Comparison of ENCODE assay signal across 8 mouse cellular contexts in the genomic region with DNA sequence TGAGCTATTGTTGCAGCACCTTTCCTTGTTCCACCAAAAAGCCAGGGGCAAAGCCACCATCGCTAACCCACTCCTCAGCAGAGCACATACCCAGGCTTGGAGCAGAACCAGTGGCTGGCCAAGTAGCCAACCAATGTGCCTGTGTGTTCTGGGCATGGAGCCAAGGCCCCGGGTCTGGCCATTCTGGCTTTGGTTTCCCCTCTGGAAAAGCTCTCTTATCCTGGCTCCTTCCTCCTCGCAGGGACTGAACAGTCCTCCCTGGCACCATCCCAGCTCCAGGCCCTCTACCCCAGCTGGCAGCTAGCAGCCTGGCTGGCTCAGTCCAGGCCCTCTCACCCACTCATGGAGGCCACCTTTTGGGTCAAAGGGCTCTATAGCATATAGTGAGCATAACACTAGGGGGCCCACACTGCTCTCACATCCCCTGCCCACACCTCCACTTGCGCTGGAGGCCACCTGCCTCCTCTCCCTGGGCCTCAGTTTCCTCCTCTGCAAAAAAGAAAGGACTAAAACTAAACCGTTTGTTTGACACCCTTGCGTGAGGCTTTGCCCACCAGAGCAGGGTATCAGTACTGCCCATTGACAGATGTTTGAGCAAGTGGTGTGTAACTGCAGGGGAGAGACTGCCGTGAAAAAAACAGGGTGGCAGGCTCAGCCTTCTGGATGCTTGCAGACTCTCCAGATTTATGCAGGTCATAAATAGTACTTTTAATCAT. TPM values are rescaled to one million over a fixed set of nuclear protein-coding genes. Genes with fewer than 3 reads are reported as not detected.
DNase-seq lines count a peak whose midpoint lies in the region; ATAC-seq and TF ChIP-seq lines count a peak whose summit lies in the region.

No protein-coding gene starts in this region.

- H3K9ac ChIP-seq in CH12.LX (ENCODE audit: insufficient read depth, low read depth), result peak overlapping the region; percentile 87
- H3K9ac ChIP-seq in forebrain, embryonic 15.5 days (replicated peaks), result peak overlapping the region; percentile 55

- DNase-seq in CH12.LX (ENCODE audit: extremely low read depth), result no peak
- DNase-seq in heart, postnatal 36 days, result peak; percentile 75 to 76
- DNase-seq in layer of hippocampus, adult 8-10 months (ENCODE audit: low spot score in 2 of 2), result peak; percentile 87 to 89
- DNase-seq in lung, adult 2 months, result peak; percentile 75
- peak; percentile 73 to 78 for DNase-seq in right cerebral cortex, adult 2 months (ENCODE audit: low spot score in 2 of 2)
- no peak for DNase-seq in spleen, postnatal 14 days (ENCODE audit: low spot score in 2 of 2)

- peak overlapping the region; percentile 89 for H3K4me2 ChIP-seq in CH12.LX (ENCODE audit: insufficient read depth, low read depth, poor library complexity, severe bottlenecking)
- H3K4me2 ChIP-seq in forebrain, embryonic 15.5 days (replicated peaks), result peak overlapping the region; percentile 58

- H3K27me3 ChIP-seq in CH12.LX (replicated peaks), result no peaks in the 10 kb centered on the region
- H3K27me3 ChIP-seq in forebrain, embryonic 15.5 days, result no peaks in the 10 kb centered on the region

- H3K79me2 ChIP-seq in CH12.LX (replicated peaks; ENCODE audit: control insufficient read depth, extremely low read depth, insufficient read depth, poor library complexity, severe bottlenecking), result peaks cover 43% of the 10 kb centered on the region

- no peak for TF ChIP-seq EP300 in CH12.LX (IDR thresholded peaks at IDR 0.05; ENCODE audit: low read length)

- peak overlapping the region; percentile 56 to 80 (median 62) for H3K4me3 ChIP-seq in CH12.LX (replicated peaks in 1 of 3; ENCODE audit: low read depth in 2 of 3, low read length in 2 of 3, poor library complexity in 1 of 3)
- H3K4me3 ChIP-seq in brown adipose tissue, adult 24 weeks (ENCODE audit: insufficient read depth, low read depth, low read length), result peak overlapping the region; percentile 69
- peak overlapping the region; percentile 52 for H3K4me3 ChIP-seq in forebrain, embryonic 15.5 days
- peak overlapping the region; percentile 27 for H3K4me3 ChIP-seq in lung, adult 2 months (replicated peaks; ENCODE audit: extremely low read depth, low read depth, low read length)

- intact Hi-C loops in heart, postnatal 36 days (cut with DNase I), result no loop called here

- no peaks in the 10 kb centered on the region for H3K9me3 ChIP-seq in CH12.LX (replicated peaks; ENCODE audit: low read length)
- H3K9me3 ChIP-seq in forebrain, embryonic 15.5 days, result no peaks in the 10 kb centered on the region

- peak; percentile 69 for ATAC-seq in forebrain, embryonic 15.5 days (replicated peaks)

- 0 out of 2 replicates have a peak overlapping the region, but pooled peaks have one; percentile 7 for H3K27ac ChIP-seq in CH12.LX (ENCODE audit: insufficient read depth, low read depth)
- peak overlapping the region; percentile 82 for H3K27ac ChIP-seq in brown adipose tissue, adult 24 weeks (replicated peaks; ENCODE audit: low read depth, low read length)
- H3K27ac ChIP-seq in forebrain, embryonic 15.5 days (replicated peaks), result peak overlapping the region; percentile 88

- peaks cover 32 to 71% of the 10 kb centered on the region in 2 experiments for H3K36me3 ChIP-seq in CH12.LX (replicated peaks in 1 of 2; ENCODE audit: control insufficient read depth in 1 of 2, insufficient read depth in 1 of 2, low read length in 1 of 2)
- peaks cover 12% of the 10 kb centered on the region for H3K36me3 ChIP-seq in forebrain, embryonic 15.5 days

- peaks cover 28 to 66% of the 10 kb centered on the region in 2 experiments for H3K4me1 ChIP-seq in CH12.LX (ENCODE audit: control insufficient read depth in 1 of 2, insufficient read depth in 2 of 2)
- peaks cover 20% of the 10 kb centered on the region for H3K4me1 ChIP-seq in brown adipose tissue, adult 24 weeks (ENCODE audit: control insufficient read depth, insufficient read depth, insufficient read length, low read length)
- peaks cover 63% of the 10 kb centered on the region for H3K4me1 ChIP-seq in forebrain, embryonic 15.5 days
- H3K4me1 ChIP-seq in lung, adult 2 months (ENCODE audit: control insufficient read depth, insufficient read depth, low read length), result peaks cover 21% of the 10 kb centered on the region; the same call in 1 of the 2 replicates

- dilution Hi-C loops in CH12.LX (cut with MboI; ENCODE audit: extremely low pct_ligation_motif_present, extremely low pct_unique_long_range_greater_than_20kb, low sequenced_read_pairs), result no loop called here

- in situ Hi-C loops in CH12.LX (cut with MboI; ENCODE audit: low pct_ligation_motif_present, low pct_unique_long_range_greater_than_20kb, low sequenced_read_pairs), result no loop called here

- TF ChIP-seq POLR2A in CH12.LX (IDR thresholded peaks at IDR 0.05; ENCODE audit: low read depth, low read length), result no peak; the same call in 1 of the 2 replicates
- no peak for TF ChIP-seq POLR2A in lung, adult 2 months (IDR thresholded peaks at IDR 0.05; ENCODE audit: borderline replicate concordance, extremely low read depth, low read depth, low read length)

- 13% methylated on average over 7 of the region's 7 CpGs for WGBS in forebrain, embryonic 15.5 days
- WGBS in lung, adult 2 months, result 21% methylated on average over 7 of the region's 7 CpGs

- peak; percentile 29 for TF ChIP-seq RAD21 in CH12.LX (IDR thresholded peaks at IDR 0.05; ENCODE audit: low read depth, low read length)

- peak in 1 of 2 experiments; percentile 60; a peak in 2 of 4 replicates for TF ChIP-seq CTCF in CH12.LX (conservative IDR thresholded peaks at IDR 0.05 in 1 of 2, IDR thresholded peaks at IDR 0.05 in 1 of 2; ENCODE audit: low read depth in 2 of 2, low read length in 2 of 2)
- TF ChIP-seq CTCF in lung, adult 2 months (IDR thresholded peaks at IDR 0.05; ENCODE audit: insufficient read depth, low read length), result no peak

TF ChIP-seq in CH12.LX, 34 proteins besides CTCF, POLR2A, EP300 and RAD21:
- TF ChIP-seq ZNF384 (IDR thresholded peaks at IDR 0.05; ENCODE audit: low read depth, low read length) (no peak), MYC (IDR thresholded peaks at IDR 0.05; ENCODE audit: low read depth, low read length) (0 out of 2 replicates have a peak, but pooled peaks have one; percentile 39), CHD1 (IDR thresholded peaks at IDR 0.05; ENCODE audit: low read depth, low read length) (0 out of 2 replicates have a peak, but pooled peaks have one; percentile 77), USF2 (conservative IDR thresholded peaks at IDR 0.05; ENCODE audit: low read depth, low read length) (no peak), SMC3 (IDR thresholded peaks at IDR 0.05; ENCODE audit: low read depth, low read length) (peak; percentile 42), MXI1 (IDR thresholded peaks at IDR 0.05; ENCODE audit: low read depth, low read length) (peak; percentile 29), MAZ (IDR thresholded peaks at IDR 0.05; ENCODE audit: low read depth, low read length) (0 out of 2 replicates have a peak, but pooled peaks have one; percentile 41)
TF ChIP-seq in CH12.LX: peak in this region for 5.

RNA-seq across cellular contexts. Expression of a gene that starts 13.0 kb away (rescaled TPM):
- total RNA-seq in CH12.LX (2012; rRNA removed), result 126 and 129 TPM in 2 replicates
- 68.7 and 69.8 TPM in 2 replicates for total RNA-seq in CH12.LX (2014; rRNA removed)
- 120 and 142 TPM in 2 replicates for polyA plus RNA-seq in CH12.LX (2012; ENCODE audit: insufficient read length, low read depth)
- 192 and 233 TPM in 2 replicates for polyA plus RNA-seq in brown adipose tissue, adult 24 weeks (2012; ENCODE audit: insufficient read depth, insufficient read length, missing spikeins)
- polyA plus RNA-seq in forebrain, embryonic 15.5 days (2015; fragmentation: Nextera tagmentation; extraction: Ambion mirVana), result 48.2 and 52.7 TPM in 2 replicates
- total RNA-seq in heart, postnatal 36 days (2021), result 10 to 100 TPM; 28.9 to 39.5 TPM
- total RNA-seq in layer of hippocampus, adult 8-10 months (2022), result 100 to 1,000 TPM in 2 of 4 experiments, 10 to 100 TPM in 2; 84.3 to 119 (median 101) TPM
- polyA plus RNA-seq in lung, adult 2 months (2012; rRNA removed), result 206 and 236 TPM in 2 replicates

Comparison
In these comparisons a context has a peak if more than half of its experiments do, and no peak if none do; other contexts are left out.
1. DNase-seq: peak in heart, postnatal 36 days (2 of 2), layer of hippocampus, adult 8-10 months (2 of 2), lung, adult 2 months (single experiment) and right cerebral cortex, adult 2 months (2 of 2); none in CH12.LX (single experiment) and spleen, postnatal 14 days (0 of 2).
2. H3K27ac ChIP-seq: peak in every context shown above with its lines; median percentile 88 in forebrain, embryonic 15.5 days; 82 in brown adipose tissue, adult 24 weeks; 7 in CH12.LX.
3. Peak in every context shown above with its lines, with median percentiles within 50 percentile points of each other: H3K4me3 ChIP-seq.